Mouse (Mus musculus): ENCODE data around the gene Mpdu1.

- TF ChIP-seq CTCF (IDR thresholded peaks at IDR 0.05; ENCODE audit: borderline replicate concordance, control insufficient read depth, extremely low read depth, insufficient read depth, low read length, poor library complexity) (no peak), POLR2A (IDR thresholded peaks at IDR 0.05; ENCODE audit: control insufficient read depth, extremely low read depth, insufficient read depth, low read length, poor library complexity) (no peak)
Observed at GRCm38 (mm10) chr11:69693421-69693965, 31.1 kb upstream of the Mpdu1 start.
